In the genomic region with DNA sequence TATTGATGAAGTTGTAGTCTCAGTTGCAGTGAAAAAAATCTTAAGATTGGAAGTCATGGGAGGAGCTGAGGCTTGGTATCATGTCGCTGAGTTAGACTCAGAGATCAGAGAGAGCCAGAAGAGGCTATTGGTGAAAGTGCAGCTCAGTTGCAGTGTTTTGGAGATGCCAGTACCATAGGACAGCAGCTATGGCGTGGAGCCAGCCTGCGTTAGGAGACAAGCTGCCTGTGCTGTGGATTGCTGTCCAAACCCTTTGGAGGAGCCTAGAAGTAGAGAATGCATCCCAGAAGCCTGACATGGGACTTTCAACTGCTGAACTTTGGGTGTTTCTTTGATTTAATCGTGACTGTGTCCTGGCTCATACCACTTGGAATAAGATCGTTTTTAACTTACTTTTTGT, we compare ENCODE assay signal across 30 mouse cellular contexts. TPM values are rescaled to one million over a fixed set of nuclear protein-coding genes. Genes with fewer than 3 reads are reported as not detected.
DNase-seq lines count a peak whose midpoint lies in the region; ATAC-seq and TF ChIP-seq lines count a peak whose summit lies in the region.
"Had no signal": no experiment of that assay in that cellular context is flagged by ENCODE, and none has a peak within 500 bp of the region (broad histone marks: within the 10 kb centered on the region; RNA-seq: fewer than 3 reads in every experiment).

No protein-coding gene starts in this region.

- ATAC-seq in lung, embryonic 14.5 days (ENCODE audit: insufficient read depth), result no peak
- ATAC-seq in lung, postnatal 0 days, result no peak
- ATAC-seq: forebrain, embryonic 13.5 days; forebrain, postnatal 0 days; hindbrain, postnatal 0 days; inflammation-experienced regulatory T-cells, adult 6 months had no signal

- no peak overlapping the region for H3K9ac ChIP-seq in lung, embryonic 14.5 days
- H3K9ac ChIP-seq in lung, postnatal 0 days (replicated peaks; ENCODE audit: low read depth), result no peak overlapping the region
- H3K9ac ChIP-seq: forebrain, embryonic 13.5 days; forebrain, postnatal 0 days; heart, embryonic 13.5 days; hindbrain, embryonic 14.5 days had no signal

- WGBS in lung, embryonic 14.5 days, result 47% methylated on average over 5 of the region's 5 CpGs
- WGBS in lung, adult 2 months, result 56% methylated on average over 5 of the region's 5 CpGs
- WGBS in lung, postnatal 0 days, result 51% methylated on average over 5 of the region's 5 CpGs

- TF ChIP-seq EP300 in lung, postnatal 0 days (IDR thresholded peaks at IDR 0.05), result no peak

- H3K4me1 ChIP-seq in lung, embryonic 14.5 days (ENCODE audit: insufficient read depth), result peaks cover 9% of the 10 kb centered on the region
- peaks cover 4% of the 10 kb centered on the region for H3K4me1 ChIP-seq in lung, adult 2 months (ENCODE audit: control insufficient read depth, insufficient read depth, low read length)
- H3K4me1 ChIP-seq in lung, postnatal 0 days (ENCODE audit: insufficient read depth, low read depth, low read length), result no peaks in the 10 kb centered on the region
- H3K4me1 ChIP-seq: forebrain, embryonic 10.5 days; forebrain, embryonic 13.5 days had no signal

- no peak overlapping the region for H3K4me2 ChIP-seq in lung, embryonic 14.5 days
- no peak overlapping the region for H3K4me2 ChIP-seq in lung, postnatal 0 days (replicated peaks; ENCODE audit: low read depth, low read length)
- H3K4me2 ChIP-seq: forebrain, embryonic 13.5 days; heart, embryonic 13.5 days; hindbrain, embryonic 14.5 days had no signal

- H3K4me3 ChIP-seq in lung, embryonic 14.5 days (ENCODE audit: low read depth, low read length), result no peak overlapping the region
- no peak overlapping the region for H3K4me3 ChIP-seq in lung, adult 2 months (replicated peaks; ENCODE audit: extremely low read depth, low read depth, low read length)
- H3K4me3 ChIP-seq in lung, postnatal 0 days (ENCODE audit: low read depth, low read length), result no peak overlapping the region
- H3K4me3 ChIP-seq: forebrain, embryonic 10.5 days; forebrain, embryonic 13.5 days; gastrocnemius, adult 2 months; heart, adult 2 months; heart, embryonic 10.5 days; heart, embryonic 13.5 days had no signal

- no peaks in the 10 kb centered on the region for H3K27me3 ChIP-seq in lung, embryonic 14.5 days (ENCODE audit: insufficient read depth, low read length)
- H3K27me3 ChIP-seq in lung, postnatal 0 days (replicated peaks; ENCODE audit: insufficient read depth, low read length), result no peaks in the 10 kb centered on the region
- H3K27me3 ChIP-seq: forebrain, embryonic 13.5 days; heart, embryonic 13.5 days had no signal

- no peaks in the 10 kb centered on the region for H3K36me3 ChIP-seq in lung, embryonic 14.5 days (ENCODE audit: insufficient read depth)
- no peaks in the 10 kb centered on the region for H3K36me3 ChIP-seq in lung, postnatal 0 days (ENCODE audit: insufficient read depth, low read length)
- H3K36me3 ChIP-seq: forebrain, embryonic 10.5 days; G1E; heart, embryonic 10.5 days; heart, embryonic 13.5 days had no signal

- no peak for TF ChIP-seq POLR2A in lung, adult 2 months (IDR thresholded peaks at IDR 0.05; ENCODE audit: borderline replicate concordance, extremely low read depth, low read depth, low read length)

- H3K27ac ChIP-seq in lung, embryonic 14.5 days (ENCODE audit: low read depth), result no peak overlapping the region
- no peak overlapping the region for H3K27ac ChIP-seq in lung, postnatal 0 days (ENCODE audit: low read length)
- H3K27ac ChIP-seq: forebrain, embryonic 10.5 days; forebrain, embryonic 13.5 days; gastrocnemius, adult 2 months; heart, adult 2 months; heart, embryonic 10.5 days; heart, embryonic 13.5 days; hindbrain, embryonic 14.5 days; hindbrain, postnatal 0 days had no signal

- TF ChIP-seq CTCF in lung, embryonic 14.5 days (IDR thresholded peaks at IDR 0.05; ENCODE audit: low read depth), result no peak
- TF ChIP-seq CTCF in lung, adult 2 months (IDR thresholded peaks at IDR 0.05; ENCODE audit: insufficient read depth, low read length), result no peak
- TF ChIP-seq CTCF in lung, postnatal 0 days (IDR thresholded peaks at IDR 0.05), result no peak

- no peaks in the 10 kb centered on the region for H3K9me3 ChIP-seq in lung, embryonic 14.5 days (ENCODE audit: low read depth, low read length)
- H3K9me3 ChIP-seq in lung, postnatal 0 days (ENCODE audit: low read length), result no peaks in the 10 kb centered on the region
- H3K9me3 ChIP-seq: forebrain, embryonic 10.5 days; forebrain, embryonic 13.5 days; heart, embryonic 10.5 days; heart, embryonic 13.5 days had no signal

- DNase-seq in cerebellum, postnatal 14 days, result peak; percentile 39 to 62
- DNase-seq in cerebellum, postnatal 36 days, result no peak
- peak; percentile 78 for DNase-seq in lung, embryonic 14.5 days
- DNase-seq in lung, adult 2 months, result no peak
- DNase-seq in lung, postnatal 0 days (ENCODE audit: low spot score), result peak; percentile 32
- DNase-seq in lung, postnatal 36 days, result no peak
- DNase-seq in lung, postnatal 4 days, result peak; percentile 19 to 57
- no peak for DNase-seq in embryo, embryonic 11 days
- DNase-seq: adrenal gland, adult 2 months; adrenal gland, postnatal 14 days; B cell, adult 2 months; cerebellum, adult 11 months; cerebellum, adult 2 months; forebrain, postnatal 0 days; gastrocnemius, adult 2 months; gastrocnemius, postnatal 36 days; heart, adult 2 months; heart, postnatal 4 days had no signal

RNA-seq across cellular contexts. Expression of gene Dhrs7c, which starts 33.8 kb away (rescaled TPM):
- polyA plus RNA-seq in lung, embryonic 14.5 days (2014; fragmentation: Nextera tagmentation; extraction: Ambion mirVana), result 0.49 TPM in 1 of 2 replicates, not detected in the other
- 2.5 and 7.9 TPM in 2 replicates for polyA plus RNA-seq in lung, adult 2 months (2012; rRNA removed)
- 0.45 and 0.66 TPM in 2 replicates for polyA plus RNA-seq in lung, postnatal 0 days (2015; fragmentation: Nextera tagmentation; extraction: Ambion mirVana)
- polyA plus RNA-seq: adrenal gland, adult 2 months; cerebellum, adult 2 months; embryonic facial prominence, embryonic 11.5 days; forebrain, embryonic 10.5 days; forebrain, embryonic 13.5 days; G1E; heart, embryonic 10.5 days; hindbrain, embryonic 11.5 days; hindbrain, embryonic 14.5 days; inflammation-experienced regulatory T-cells, adult 6 months had no signal

RNA-seq across cellular contexts. Expression of gene Gsg1l2, which starts 57.4 kb away (rescaled TPM):
- not detected in 2 replicates for polyA plus RNA-seq in lung, embryonic 14.5 days (2014; fragmentation: Nextera tagmentation; extraction: Ambion mirVana)
- not detected in 2 replicates for polyA plus RNA-seq in lung, adult 2 months (2012; rRNA removed)
- not detected in 2 replicates for polyA plus RNA-seq in lung, postnatal 0 days (2015; fragmentation: Nextera tagmentation; extraction: Ambion mirVana)
- polyA plus RNA-seq: adrenal gland, adult 2 months; cerebellum, adult 2 months; embryonic facial prominence, embryonic 11.5 days; embryonic facial prominence, embryonic 14.5 days; forebrain, embryonic 10.5 days; forebrain, embryonic 13.5 days; forebrain, postnatal 0 days; G1E; heart, adult 2 months; heart, embryonic 10.5 days; heart, embryonic 13.5 days; heart, embryonic 16.5 days; hindbrain, embryonic 11.5 days; hindbrain, embryonic 14.5 days; hindbrain, postnatal 0 days; inflammation-experienced regulatory T-cells, adult 6 months had no signal

Comparison
In these comparisons a context has a peak if more than half of its experiments do, and no peak if none do; other contexts are left out.
1. DNase-seq: peak in cerebellum, postnatal 14 days (2 of 2), lung, embryonic 14.5 days (single experiment), lung, postnatal 0 days (single experiment) and lung, postnatal 4 days (2 of 2); none in cerebellum, postnatal 36 days (0 of 2), lung, adult 2 months (single experiment), lung, postnatal 36 days (single experiment) and embryo, embryonic 11 days (single experiment).